ENCODE assay signal across 9 mouse cellular contexts in genomic region chr17:87176066-87177012, GRCm38 (mm10).
DNase-seq lines count a peak whose midpoint lies in the region; ATAC-seq and TF ChIP-seq lines count a peak whose summit lies in the region.
"Had no signal": no experiment of that assay in that cellular context is flagged by ENCODE, and none has a peak within 500 bp of the region (broad histone marks: within the 10 kb centered on the region; RNA-seq: fewer than 3 reads in every experiment).

No protein-coding gene starts in this region.

- TF ChIP-seq CTCF in spleen, adult 2 months (IDR thresholded peaks at IDR 0.05; ENCODE audit: extremely low read depth, insufficient read depth, insufficient read length, insufficient replicate concordance) = no peak

- 0 out of 2 replicates have a peak overlapping the region, but pooled peaks have one; percentile 22 for H3K27ac ChIP-seq in spleen, adult 2 months (ENCODE audit: insufficient read depth, low read length)
- peak overlapping the region; percentile 75 for H3K27ac ChIP-seq in heart, embryonic 15.5 days
- no peak overlapping the region for H3K27ac ChIP-seq in hindbrain, embryonic 12.5 days
- H3K27ac ChIP-seq: liver, embryonic 13.5 days had no signal

- H3K4me1 ChIP-seq in spleen, adult 2 months (ENCODE audit: control insufficient read depth, insufficient read depth, insufficient read length) = no peaks in the 10 kb centered on the region
- H3K4me1 ChIP-seq in heart, embryonic 15.5 days (replicated peaks) = peaks cover 43% of the 10 kb centered on the region
- peaks cover 11% of the 10 kb centered on the region for H3K4me1 ChIP-seq in hindbrain, embryonic 12.5 days

- H3K9ac ChIP-seq in heart, embryonic 15.5 days = no peak overlapping the region
- no peak overlapping the region for H3K9ac ChIP-seq in hindbrain, embryonic 12.5 days
- H3K9ac ChIP-seq: liver, embryonic 13.5 days had no signal

- no peaks in the 10 kb centered on the region for H3K36me3 ChIP-seq in spleen, adult 2 months (ENCODE audit: control insufficient read depth, insufficient read depth, low read length)
- no peaks in the 10 kb centered on the region for H3K36me3 ChIP-seq in heart, embryonic 15.5 days
- H3K36me3 ChIP-seq in hindbrain, embryonic 12.5 days = no peaks in the 10 kb centered on the region
- H3K36me3 ChIP-seq: liver, embryonic 13.5 days had no signal

- H3K27me3 ChIP-seq in spleen, adult 2 months (ENCODE audit: control insufficient read depth, insufficient read depth, low read length) = no peaks in the 10 kb centered on the region
- no peaks in the 10 kb centered on the region for H3K27me3 ChIP-seq in heart, embryonic 15.5 days
- H3K27me3 ChIP-seq in hindbrain, embryonic 12.5 days = no peaks in the 10 kb centered on the region
- H3K27me3 ChIP-seq: liver, embryonic 13.5 days had no signal

- no peak overlapping the region for H3K4me3 ChIP-seq in spleen, adult 2 months (ENCODE audit: extremely low read depth, insufficient read depth, insufficient read length)
- H3K4me3 ChIP-seq in heart, embryonic 15.5 days = no peak overlapping the region
- H3K4me3 ChIP-seq in hindbrain, embryonic 12.5 days = no peak overlapping the region
- H3K4me3 ChIP-seq: liver, embryonic 13.5 days had no signal

- DNase-seq in spleen, adult 2 months (ENCODE audit: low read depth in 1 of 2, low spot score in 2 of 2) = no peak
- DNase-seq in spleen, postnatal 4 days (ENCODE audit: low spot score in 2 of 2) = no peak
- peak; percentile 36 to 54 for DNase-seq in kidney, postnatal 36 days
- no peak for DNase-seq in thymus, postnatal 36 days
- no peak for DNase-seq in layer of hippocampus, adult 8-10 months (ENCODE audit: low spot score in 2 of 2)
- DNase-seq in spleen, postnatal 10 days (ENCODE audit: low spot score in 2 of 2) = no peak
- DNase-seq: liver, embryonic 13.5 days had no signal

- peak; percentile 44; the same call in 1 of the 2 replicates for ATAC-seq in heart, embryonic 15.5 days (replicated peaks; ENCODE audit: insufficient number of reproducible peaks, insufficient read depth, low FRiP score, low read depth)
- ATAC-seq in hindbrain, embryonic 12.5 days (ENCODE audit: low FRiP score) = no peak

- 0 out of 2 replicates have a peak, but pooled peaks cover 2% of the 10 kb centered on the region for H3K9me3 ChIP-seq in heart, embryonic 15.5 days (replicated peaks)
- peaks cover 7% of the 10 kb centered on the region for H3K9me3 ChIP-seq in hindbrain, embryonic 12.5 days (replicated peaks)
- H3K9me3 ChIP-seq: liver, embryonic 13.5 days had no signal

- TF ChIP-seq POLR2A in spleen, adult 2 months (IDR thresholded peaks at IDR 0.05; ENCODE audit: low read depth, low read length) = no peak

- peak overlapping the region; percentile 14; the same call in 1 of the 2 replicates for H3K4me2 ChIP-seq in heart, embryonic 15.5 days
- no peak overlapping the region for H3K4me2 ChIP-seq in hindbrain, embryonic 12.5 days (replicated peaks)
- H3K4me2 ChIP-seq: liver, embryonic 13.5 days had no signal

- 70% methylated on average over 17 of the region's 17 CpGs for WGBS in spleen, adult 2 months
- WGBS in heart, embryonic 15.5 days = 43% methylated on average over 17 of the region's 17 CpGs
- 78% methylated on average over 17 of the region's 17 CpGs for WGBS in hindbrain, embryonic 12.5 days

Comparison
In these comparisons a context has a peak if more than half of its experiments do, and no peak if none do; other contexts are left out.
1. DNase-seq: peak in kidney, postnatal 36 days (2 of 2); none in spleen, adult 2 months (0 of 2), spleen, postnatal 4 days (0 of 2), thymus, postnatal 36 days (0 of 2), layer of hippocampus, adult 8-10 months (0 of 2) and spleen, postnatal 10 days (0 of 2).